ENCODE assay signal across 19 mouse cellular contexts in genomic region chr1:181987226-181987625, GRCm38 (mm10). TPM values are rescaled to one million over a fixed set of nuclear protein-coding genes. Genes with fewer than 3 reads are reported as not detected.
A peak's percentile ranks its signal among the peaks of the same experiment; 100 is the strongest.
DNase-seq lines count a peak whose midpoint lies in the region; ATAC-seq lines count a peak whose summit lies in the region.
"Had no signal": no experiment of that assay in that cellular context is flagged by ENCODE, and none has a peak within 500 bp of the region (broad histone marks: within the 10 kb centered on the region; RNA-seq: fewer than 3 reads in every experiment).

No protein-coding gene starts in this region.

- DNase-seq in forebrain, embryonic 11.5 days (ENCODE audit: low spot score) = no peak
- no peak for DNase-seq in heart, adult 8-10 months (ENCODE audit: low spot score)
- no peak for DNase-seq in midbrain, embryonic 10.5 days (ENCODE audit: low spot score)
- peak; percentile 16 for DNase-seq in retina, postnatal 7 days (ENCODE audit: low read depth, low spot score)
- DNase-seq: cerebellum, adult 8-10 months; kidney, adult 9 months; kidney, postnatal 25 days; liver, embryonic 13.5 days; lung, embryonic 14.5 days; lung, postnatal 36 days had no signal

- H3K27ac ChIP-seq in forebrain, embryonic 12.5 days = peak overlapping the region; percentile 43; the same call in 1 of the 2 replicates
- no peak overlapping the region for H3K27ac ChIP-seq in forebrain, embryonic 11.5 days (ENCODE audit: low read depth, low read length)
- H3K27ac ChIP-seq in heart, embryonic 14.5 days (replicated peaks in 1 of 2; ENCODE audit: control insufficient read depth in 1 of 2, insufficient read depth in 1 of 2, low read depth in 2 of 2, low read length in 2 of 2) = peak overlapping the region; percentile 59 to 60; a peak in 3 of 4 replicates
- peak overlapping the region; percentile 45; the same call in 1 of the 2 replicates for H3K27ac ChIP-seq in midbrain, embryonic 13.5 days
- H3K27ac ChIP-seq in midbrain, embryonic 10.5 days (replicated peaks) = no peak overlapping the region
- H3K27ac ChIP-seq: hindbrain, embryonic 12.5 days; left cerebral cortex, adult 2 months; limb, embryonic 12.5 days; liver, embryonic 13.5 days had no signal

- WGBS in forebrain, embryonic 12.5 days = 39% methylated on average over 2 of the region's 2 CpGs
- 35% methylated on average over 2 of the region's 2 CpGs for WGBS in forebrain, embryonic 11.5 days
- 27% methylated on average over 2 of the region's 2 CpGs for WGBS in heart, embryonic 14.5 days
- WGBS in midbrain, embryonic 13.5 days = 37% methylated on average over 2 of the region's 2 CpGs
- 62% methylated on average over 2 of the region's 2 CpGs for WGBS in midbrain, embryonic 10.5 days

- H3K4me1 ChIP-seq in forebrain, embryonic 12.5 days = peaks cover 10% of the 10 kb centered on the region
- no peaks in the 10 kb centered on the region for H3K4me1 ChIP-seq in forebrain, embryonic 11.5 days (replicated peaks; ENCODE audit: control insufficient read depth, insufficient read depth, low read length)
- peaks cover 3 to 45% of the 10 kb centered on the region in 2 experiments for H3K4me1 ChIP-seq in heart, embryonic 14.5 days (ENCODE audit: control insufficient read depth in 2 of 2, insufficient read depth in 2 of 2, low read length in 2 of 2)
- peaks cover 15% of the 10 kb centered on the region for H3K4me1 ChIP-seq in midbrain, embryonic 13.5 days (replicated peaks)
- peaks cover 4% of the 10 kb centered on the region; the same call in 1 of the 2 replicates for H3K4me1 ChIP-seq in midbrain, embryonic 10.5 days
- H3K4me1 ChIP-seq: hindbrain, embryonic 12.5 days; liver, embryonic 13.5 days had no signal

- no peaks in the 10 kb centered on the region for H3K27me3 ChIP-seq in forebrain, embryonic 12.5 days
- no peaks in the 10 kb centered on the region for H3K27me3 ChIP-seq in forebrain, embryonic 11.5 days (ENCODE audit: control insufficient read depth, insufficient read depth, low read length)
- no peaks in the 10 kb centered on the region for H3K27me3 ChIP-seq in heart, embryonic 14.5 days (ENCODE audit: control insufficient read depth, insufficient read depth, low read length)
- no peaks in the 10 kb centered on the region for H3K27me3 ChIP-seq in midbrain, embryonic 13.5 days
- H3K27me3 ChIP-seq in midbrain, embryonic 10.5 days (ENCODE audit: low read depth, poor library complexity, severe bottlenecking) = no peaks in the 10 kb centered on the region
- H3K27me3 ChIP-seq: hindbrain, embryonic 12.5 days; limb, embryonic 12.5 days; liver, embryonic 13.5 days had no signal

- no peak overlapping the region for H3K4me3 ChIP-seq in forebrain, embryonic 12.5 days (replicated peaks)
- no peak overlapping the region for H3K4me3 ChIP-seq in forebrain, embryonic 11.5 days (ENCODE audit: low read depth, low read length)
- H3K4me3 ChIP-seq in heart, embryonic 14.5 days (ENCODE audit: control insufficient read depth in 1 of 2, insufficient read depth in 1 of 2, low read depth in 1 of 2, low read length in 2 of 2) = no peak overlapping the region
- no peak overlapping the region for H3K4me3 ChIP-seq in midbrain, embryonic 13.5 days (replicated peaks)
- no peak overlapping the region for H3K4me3 ChIP-seq in midbrain, embryonic 10.5 days
- H3K4me3 ChIP-seq: hindbrain, embryonic 12.5 days; left cerebral cortex, adult 2 months; limb, embryonic 12.5 days; liver, embryonic 13.5 days had no signal

- H3K9me3 ChIP-seq in forebrain, embryonic 12.5 days = peaks cover 5% of the 10 kb centered on the region; the same call in 1 of the 2 replicates
- no peaks in the 10 kb centered on the region for H3K9me3 ChIP-seq in forebrain, embryonic 11.5 days (ENCODE audit: control insufficient read depth, low read length)
- H3K9me3 ChIP-seq in heart, embryonic 14.5 days (ENCODE audit: control insufficient read depth, low read length) = peaks cover 4% of the 10 kb centered on the region; the same call in 1 of the 2 replicates
- H3K9me3 ChIP-seq in midbrain, embryonic 13.5 days = no peaks in the 10 kb centered on the region
- 0 out of 2 replicates have a peak, but pooled peaks cover 11% of the 10 kb centered on the region for H3K9me3 ChIP-seq in midbrain, embryonic 10.5 days (replicated peaks)
- H3K9me3 ChIP-seq: G1E; limb, embryonic 12.5 days; liver, embryonic 13.5 days had no signal

- no peak overlapping the region for H3K4me2 ChIP-seq in forebrain, embryonic 12.5 days
- no peak overlapping the region for H3K4me2 ChIP-seq in forebrain, embryonic 11.5 days (ENCODE audit: low read depth, low read length, severe bottlenecking)
- 0 out of 2 replicates have a peak overlapping the region, but pooled peaks have one; percentile 7 for H3K4me2 ChIP-seq in heart, embryonic 14.5 days (ENCODE audit: low read length)
- H3K4me2 ChIP-seq in midbrain, embryonic 13.5 days (replicated peaks) = no peak overlapping the region
- H3K4me2 ChIP-seq: hindbrain, embryonic 12.5 days; limb, embryonic 12.5 days; liver, embryonic 13.5 days; lung, embryonic 14.5 days had no signal

- no peak for ATAC-seq in forebrain, embryonic 12.5 days (ENCODE audit: low FRiP score)
- ATAC-seq in forebrain, embryonic 11.5 days (replicated peaks; ENCODE audit: low FRiP score) = no peak
- ATAC-seq in heart, embryonic 14.5 days (ENCODE audit: insufficient number of reproducible peaks, insufficient read depth, low FRiP score, low read depth) = no peak
- no peak for ATAC-seq in midbrain, embryonic 13.5 days
- ATAC-seq in erythroblast, adult 5-6 weeks (replicated peaks; ENCODE audit: low FRiP score, poor library complexity, severe bottlenecking) = no peak
- ATAC-seq: inflammation-experienced regulatory T-cells, adult 6 months had no signal

- H3K36me3 ChIP-seq in forebrain, embryonic 12.5 days (replicated peaks) = peaks cover 11% of the 10 kb centered on the region
- H3K36me3 ChIP-seq in forebrain, embryonic 11.5 days (ENCODE audit: control insufficient read depth, insufficient read depth, low read length) = no peaks in the 10 kb centered on the region; the same call in 1 of the 2 replicates
- peaks cover 5% of the 10 kb centered on the region; the same call in 1 of the 2 replicates for H3K36me3 ChIP-seq in heart, embryonic 14.5 days (ENCODE audit: control insufficient read depth, insufficient read depth, low read length)
- 0 out of 2 replicates have a peak, but pooled peaks cover 11% of the 10 kb centered on the region for H3K36me3 ChIP-seq in midbrain, embryonic 13.5 days
- peaks cover 42% of the 10 kb centered on the region for H3K36me3 ChIP-seq in midbrain, embryonic 10.5 days
- H3K36me3 ChIP-seq: G1E; liver, embryonic 13.5 days had no signal

- H3K9ac ChIP-seq in forebrain, embryonic 12.5 days = no peak overlapping the region
- H3K9ac ChIP-seq in forebrain, embryonic 11.5 days (ENCODE audit: low read length) = no peak overlapping the region
- H3K9ac ChIP-seq in heart, embryonic 14.5 days (ENCODE audit: low read length) = no peak overlapping the region
- no peak overlapping the region for H3K9ac ChIP-seq in midbrain, embryonic 13.5 days (replicated peaks)
- H3K9ac ChIP-seq: hindbrain, embryonic 12.5 days; limb, embryonic 12.5 days; liver, embryonic 13.5 days; lung, embryonic 14.5 days had no signal

RNA-seq across cellular contexts. Expression of gene Enah, which starts 32.6 kb away (rescaled TPM):
- polyA plus RNA-seq in forebrain, embryonic 12.5 days (2016; fragmentation: Nextera tagmentation; extraction: Ambion mirVana) = 37.4 and 40.4 TPM in 2 replicates
- polyA plus RNA-seq in forebrain, embryonic 11.5 days (2014; fragmentation: Nextera tagmentation; extraction: Ambion mirVana) = 40.8 and 42.4 TPM in 2 replicates
- 26.1 and 28.2 TPM in 2 replicates for polyA plus RNA-seq in heart, embryonic 14.5 days (2014; fragmentation: Nextera tagmentation; extraction: Ambion mirVana)
- total RNA-seq in heart, adult 8-10 months (2022) = 100 to 1,000 TPM; 121 to 157 (median 140) TPM
- polyA plus RNA-seq in midbrain, embryonic 13.5 days (2015; fragmentation: Nextera tagmentation; extraction: Ambion mirVana) = 36.3 and 37.9 TPM in 2 replicates
- polyA plus RNA-seq in midbrain, embryonic 10.5 days (2016; fragmentation: Nextera tagmentation; extraction: Ambion mirVana) = 23.2 and 26.9 TPM in 2 replicates
- 0.21 TPM in 1 of 2 replicates, not detected in the other for total RNA-seq in erythroblast, adult 5-6 weeks (2015; ENCODE audit: low replicate concordance)
- total RNA-seq in erythroblast, adult 5-6 weeks (2017; ENCODE audit: low replicate concordance) = 0.77 and 1.1 TPM in 2 replicates
- polyA plus RNA-seq: G1E had no signal

Comparison
In these comparisons a context has a peak if more than half of its experiments do, and no peak if none do; other contexts are left out.
1. H3K27ac ChIP-seq: peak in forebrain, embryonic 12.5 days (single experiment), heart, embryonic 14.5 days (2 of 2) and midbrain, embryonic 13.5 days (single experiment); none in forebrain, embryonic 11.5 days (single experiment) and midbrain, embryonic 10.5 days (single experiment).